Mouse (Mus musculus): Measurements from ENCODE around the gene Dnase1.

Gene Dnase1

DNA sequence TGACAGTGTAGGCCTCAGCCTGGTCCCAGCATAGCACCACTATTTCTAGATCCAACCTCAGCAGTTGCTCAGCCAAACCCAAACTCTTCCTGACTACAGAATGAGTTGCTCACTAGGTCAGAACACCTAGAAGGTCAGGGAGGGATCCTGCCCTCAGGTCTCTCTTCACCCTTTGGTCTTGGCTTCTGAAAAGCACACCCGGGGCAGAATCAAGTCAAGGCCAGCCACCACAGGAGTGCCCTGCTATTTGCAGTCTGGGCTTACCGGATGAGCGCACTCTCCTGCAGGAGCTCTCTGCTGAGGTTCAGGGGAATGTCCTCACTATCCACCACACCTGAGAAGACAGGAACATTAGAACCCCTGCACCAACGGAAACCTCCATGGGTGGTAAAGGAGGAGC lies 15.9 kb downstream of the Dnase1 start:
- no peak for DNase-seq

DNA sequence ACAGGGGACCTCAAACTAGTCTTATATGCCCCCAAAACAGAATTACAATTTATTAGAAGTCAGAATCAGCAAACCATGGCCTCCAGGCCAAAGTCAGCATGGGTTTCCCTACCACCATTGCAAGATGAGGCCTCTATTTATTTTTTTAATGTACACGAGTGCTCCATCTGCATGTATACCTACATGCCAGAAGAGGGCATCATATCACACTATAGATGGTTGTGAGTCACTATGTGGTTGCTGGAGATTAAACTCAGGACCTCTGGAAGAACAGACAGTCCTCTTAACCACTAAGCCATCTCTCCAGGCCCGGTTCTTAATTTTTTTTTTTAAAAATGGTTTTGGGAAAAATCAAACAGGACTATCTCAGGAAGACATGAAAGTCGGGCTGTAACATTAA lies 17.1 kb downstream of the Dnase1 start:
- DNase-seq: no peak

DNA sequence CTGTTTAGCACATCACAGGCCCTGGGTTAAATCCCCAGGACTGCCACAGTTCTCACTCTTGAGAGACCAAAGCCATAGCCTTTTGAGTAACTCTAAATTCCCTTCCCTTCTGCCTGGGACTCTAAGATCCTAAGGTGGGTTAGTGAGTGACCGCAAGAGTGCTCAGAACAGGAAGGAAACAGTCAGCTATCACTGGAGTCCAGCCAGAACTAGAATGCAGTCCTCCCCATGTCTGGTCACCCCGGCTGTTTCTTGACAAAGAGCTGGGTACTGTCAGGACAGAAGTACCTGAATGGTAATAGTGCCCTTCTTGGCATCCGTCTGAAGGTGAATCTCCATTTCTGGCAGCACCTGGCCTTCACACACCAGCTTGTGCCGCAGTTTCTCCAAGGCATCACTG lies 28.2 kb downstream of the Dnase1 start:
- DNase-seq: no peak

DNA sequence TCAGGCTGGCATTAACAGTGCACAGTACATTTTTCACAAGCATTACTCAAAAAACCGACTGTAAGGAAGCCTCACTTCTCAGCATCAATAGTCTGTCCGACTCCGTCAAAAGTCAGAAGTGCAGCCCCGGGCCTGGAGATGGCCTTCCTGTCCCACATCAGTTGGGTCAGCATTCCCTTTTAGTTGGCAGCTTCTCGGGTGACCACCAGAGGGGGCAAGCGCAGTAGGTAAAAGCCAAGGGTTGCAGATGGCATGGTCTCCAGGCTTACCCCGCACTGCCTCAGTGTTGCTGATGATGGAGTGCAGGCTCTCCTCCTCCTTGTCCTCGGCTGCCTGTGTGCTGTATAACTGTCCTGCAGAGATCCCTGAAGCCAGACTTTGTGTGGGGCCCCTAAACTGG lies 31.8 kb downstream of the Dnase1 start:
- DNase-seq: peak; percentile 94

DNA sequence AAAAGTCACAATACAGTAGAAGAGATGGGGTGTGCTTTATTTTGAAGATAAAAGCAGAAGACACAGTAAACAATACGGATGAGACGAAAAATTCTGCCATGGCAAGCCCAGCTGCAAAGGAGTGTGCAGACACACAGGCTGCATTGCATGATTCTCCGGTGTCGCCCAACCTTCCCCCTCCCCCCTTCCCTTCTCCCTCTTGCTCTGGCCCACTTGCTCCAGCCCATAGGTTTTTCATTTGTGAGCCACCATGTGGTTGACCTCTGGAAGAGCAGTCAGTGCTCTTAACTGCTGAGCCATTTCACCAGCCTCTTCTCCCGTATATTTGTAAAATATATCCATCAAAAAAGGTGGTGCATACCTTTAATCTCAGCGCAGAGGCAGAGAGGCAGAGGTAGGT lies 37.6 kb downstream of the Dnase1 start:
- no peak for DNase-seq

DNA sequence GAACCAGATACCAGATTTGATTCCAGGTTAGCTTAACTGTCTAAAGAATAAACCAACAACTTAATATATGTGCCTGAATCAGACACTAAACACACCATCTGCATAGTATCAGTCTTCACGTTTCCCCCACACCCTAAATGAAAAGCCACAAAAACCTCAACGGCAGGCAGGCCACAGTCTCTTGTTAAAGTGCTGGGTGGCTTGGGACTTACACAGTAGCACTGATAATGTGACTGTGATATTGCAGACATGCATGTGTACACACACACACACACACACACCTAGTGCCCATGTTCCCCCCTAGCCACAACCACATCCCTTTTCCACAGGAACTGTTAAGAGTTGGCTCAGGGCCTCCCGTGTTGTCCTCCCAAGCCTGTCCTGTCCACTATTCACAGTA lies 38.1 kb downstream of the Dnase1 start:
- DNase-seq: no peak

DNA sequence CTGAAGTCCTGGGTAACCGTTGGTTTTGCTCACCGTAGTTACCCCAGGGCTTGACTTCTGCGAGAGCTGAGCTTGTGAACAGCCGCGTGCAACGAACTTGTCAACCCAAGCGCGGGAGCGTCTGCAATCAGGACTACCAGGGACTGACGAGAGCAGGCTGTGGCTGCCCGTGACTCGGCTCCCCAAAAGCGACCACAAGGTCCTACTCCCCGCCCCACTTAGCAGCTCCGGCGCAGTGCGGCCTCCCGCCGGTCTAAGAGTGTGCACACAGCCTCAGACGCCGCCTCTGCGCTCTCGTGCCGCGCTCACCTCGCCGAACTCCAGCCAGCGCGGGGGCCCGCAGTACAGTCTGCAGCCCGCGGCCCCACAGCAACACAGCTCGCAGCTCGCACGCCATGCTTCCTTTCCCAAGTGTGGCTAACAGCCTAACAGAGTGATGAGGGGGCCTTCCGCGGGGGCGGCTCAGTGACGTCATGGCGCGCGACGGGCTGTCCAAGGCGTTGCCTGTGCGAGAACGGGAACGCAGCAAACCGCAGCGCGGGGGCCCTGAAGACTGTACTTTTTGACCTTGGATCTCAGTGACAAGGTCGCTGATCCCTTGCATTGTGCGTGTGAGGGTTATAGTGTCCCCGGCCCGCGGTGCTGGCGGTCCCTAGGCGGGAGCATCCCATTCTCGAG lies 40.8 kb downstream of the Dnase1 start, which contains the start of gene Trap1:
Gene Trap1, minus strand, starts transcription at position 444 of the 678 bp plus-strand sequence.
- peak; percentile 99 for DNase-seq

DNA sequence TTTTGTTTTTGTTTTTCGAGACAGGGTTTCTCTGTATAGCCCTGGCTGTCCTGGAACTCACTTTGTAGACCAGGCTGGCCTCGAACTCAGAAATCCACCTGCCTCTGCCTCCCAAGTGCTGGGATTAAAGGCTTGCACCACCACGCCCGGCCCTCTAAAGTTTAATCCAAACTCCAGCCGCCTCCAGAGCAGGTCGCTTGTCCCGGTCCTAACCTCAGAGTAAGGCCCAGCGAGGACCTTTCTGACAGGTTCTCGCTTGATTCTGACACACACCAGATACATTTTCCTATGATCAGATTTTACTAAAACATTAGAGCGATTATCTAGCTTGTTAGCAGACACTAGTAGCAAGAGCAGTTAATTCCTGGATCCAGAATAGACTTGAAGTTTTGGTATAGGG lies 41.6 kb downstream of the Dnase1 start:
- peak; percentile 70 for DNase-seq

DNA sequence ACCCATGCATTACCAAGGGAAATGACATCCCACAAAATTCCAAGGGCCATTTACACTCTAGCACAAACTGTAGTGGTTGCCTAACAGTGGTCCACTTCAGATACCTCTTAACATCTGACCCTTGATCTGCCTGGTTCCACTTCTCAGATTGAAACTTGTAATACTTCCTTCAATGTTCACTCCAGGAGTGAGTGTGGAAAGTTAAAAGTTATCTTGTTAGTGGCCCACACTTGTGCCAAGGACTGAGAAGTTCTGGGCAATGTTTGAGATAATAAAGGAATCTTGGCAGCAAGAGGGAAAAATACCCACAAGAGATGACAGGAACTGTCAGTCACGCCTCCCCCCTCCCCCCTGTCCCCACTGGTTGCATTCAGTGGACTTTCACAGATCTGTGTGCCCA lies 42.9 kb downstream of the Dnase1 start:
- DNase-seq: peak; percentile 85

DNA sequence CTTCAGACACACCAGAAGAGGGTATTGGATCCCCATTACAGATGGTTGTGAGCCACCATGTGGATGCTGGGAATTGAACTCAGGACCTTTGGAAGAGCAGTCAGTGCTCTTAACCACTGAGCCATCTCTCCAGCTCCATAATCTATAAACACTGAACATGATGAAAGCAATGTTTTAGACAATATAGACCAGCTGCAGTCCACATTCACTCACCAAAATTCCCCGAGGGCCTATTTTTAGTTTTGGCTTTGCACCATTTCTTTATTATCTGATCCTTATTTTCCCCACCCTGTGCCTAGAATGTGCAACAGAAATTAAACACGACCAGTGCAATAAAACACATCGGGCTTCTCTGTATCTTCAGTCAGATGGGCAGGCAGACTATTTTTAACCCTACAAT lies 43.7 kb downstream of the Dnase1 start:
- peak; percentile 53 for DNase-seq

DNA sequence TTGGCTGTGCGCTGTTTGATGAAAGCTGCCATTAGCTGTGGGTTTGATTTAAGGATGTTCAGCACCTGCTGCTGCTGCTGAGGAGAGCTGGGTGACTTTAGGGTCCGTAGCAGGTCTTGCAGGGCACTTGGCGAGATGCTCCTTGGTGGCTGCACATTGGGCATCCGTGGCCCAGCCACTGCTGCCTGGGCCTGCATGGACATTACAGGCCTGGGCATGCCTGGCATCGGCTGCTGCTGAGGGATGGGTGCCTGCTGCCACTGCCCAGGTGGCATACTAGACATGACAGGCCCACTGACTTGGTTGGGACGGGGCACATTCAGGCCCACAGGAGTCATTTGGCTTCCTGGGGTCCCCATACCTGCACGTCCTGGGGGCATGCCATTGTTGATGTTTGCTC lies 48.3 kb downstream of the Dnase1 start:
- DNase-seq: peak; percentile 86

DNA sequence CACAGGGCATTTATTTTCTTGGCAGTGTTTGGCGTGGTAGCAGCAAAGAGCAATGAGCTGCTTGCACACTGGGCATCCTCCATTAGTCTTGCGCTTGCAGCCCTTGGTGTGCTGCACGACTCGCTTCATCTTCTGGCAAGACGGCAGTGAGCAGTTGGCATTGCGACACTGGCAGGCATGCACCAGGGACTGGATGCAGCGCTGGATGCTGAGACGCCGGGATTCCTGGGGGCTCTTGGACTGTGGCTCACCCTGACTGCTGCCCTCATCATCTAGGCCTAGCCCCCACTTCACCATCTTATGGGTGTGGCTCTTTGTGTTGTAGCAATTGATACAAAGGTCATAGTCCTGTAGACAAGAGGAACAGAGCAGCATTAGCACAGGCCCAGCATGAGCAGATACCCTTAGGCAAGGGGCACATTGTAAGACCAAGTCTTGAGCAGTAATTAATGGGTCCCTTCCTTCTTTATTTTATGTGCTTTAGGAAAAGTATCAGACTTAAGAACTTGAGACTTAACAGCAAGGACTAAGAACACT lies 49.2 kb downstream of the Dnase1 start:
- DNase-seq: peak; percentile 80

DNA sequence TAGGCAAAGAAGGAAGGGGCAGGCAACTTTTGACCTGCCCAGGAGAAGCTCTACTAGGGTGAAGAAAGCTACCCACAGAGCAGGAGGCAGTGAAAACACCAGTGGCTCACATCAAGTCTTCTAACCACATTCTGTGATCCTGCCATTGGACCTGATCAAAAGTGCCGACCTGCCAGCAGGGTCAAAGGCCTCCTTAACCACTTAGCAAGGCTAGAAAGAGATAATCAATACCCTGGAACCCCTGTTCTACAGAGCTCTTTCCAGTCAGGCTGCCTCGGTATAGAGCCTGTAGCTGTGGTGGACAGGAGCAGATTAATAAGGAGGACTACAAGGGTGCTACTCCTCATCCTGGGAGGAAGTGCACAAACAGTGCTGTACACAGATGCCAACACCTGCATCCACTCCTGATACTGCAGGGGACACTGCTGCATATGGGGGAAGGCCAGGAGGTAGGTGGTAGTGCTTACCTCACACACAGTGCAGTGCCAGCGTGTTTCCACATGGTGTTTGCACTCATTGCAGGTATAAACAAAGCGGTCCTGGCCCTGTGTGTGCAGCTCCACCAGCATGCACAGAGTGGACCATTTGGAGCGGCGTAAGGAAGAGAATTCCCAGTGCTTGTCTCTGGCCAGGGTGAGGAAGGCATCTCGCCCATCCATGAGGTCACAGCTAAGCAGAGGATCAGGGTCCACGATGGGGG lies 50.6 kb downstream of the Dnase1 start:
- DNase-seq: peak; percentile 46

Measured in heart, adult 11 months (tissue).